Mouse (Mus musculus) 3T3-L1 (cell line): ENCODE measurements around the gene Actc1.

Experiments used
- DNase-seq: peaks from one replicate; pipeline ENCODE4 v3.0.0-alpha.2; 2015; ENCODE audit warnings: low read depth, low spot score

Gene Actc1

GRCm38 (mm10) chr2:114050150-114050549, 3.2 kb downstream of the Actc1 start:
- DNase-seq: no peak

- DNase-seq: no peak
Measured at GRCm38 (mm10) chr2:114049372-114049771, 4.0 kb downstream of the Actc1 start.

- DNase-seq: peak; percentile 34
Measured at GRCm38 (mm10) chr2:114047960-114048611, 5.3 kb downstream of the Actc1 start.

- no peak for DNase-seq
Measured at GRCm38 (mm10) chr2:114046151-114046664, 7.1 kb downstream of the Actc1 start.

- no peak for DNase-seq
Measured at GRCm38 (mm10) chr2:114037926-114038325, 15.4 kb downstream of the Actc1 start.

- no peak for DNase-seq
Measured at GRCm38 (mm10) chr2:114032259-114032658, 21.1 kb downstream of the Actc1 start.

- no peak for DNase-seq
Measured at GRCm38 (mm10) chr2:114023383-114023782, 30.0 kb downstream of the Actc1 start.

GRCm38 (mm10) chr2:114020210-114020563, 33.2 kb downstream of the Actc1 start:
- DNase-seq: no peak

GRCm38 (mm10) chr2:114019474-114020209, 33.7 kb downstream of the Actc1 start:
- DNase-seq: no peak

GRCm38 (mm10) chr2:114018136-114018535, 35.2 kb downstream of the Actc1 start:
- no peak for DNase-seq

GRCm38 (mm10) chr2:114014839-114015238, 38.5 kb downstream of the Actc1 start:
- no peak for DNase-seq

- DNase-seq: no peak
Measured at GRCm38 (mm10) chr2:114013846-114014245, 39.5 kb downstream of the Actc1 start.

- DNase-seq: no peak
Measured at GRCm38 (mm10) chr2:114013295-114013771, 40.0 kb downstream of the Actc1 start, which contains the start of gene Gjd2. Gene Gjd2 (minus strand): TSS chr2:114013619.

- DNase-seq: no peak
Measured at GRCm38 (mm10) chr2:114012749-114013211, 40.6 kb downstream of the Actc1 start.

GRCm38 (mm10) chr2:114011838-114012237, 41.5 kb downstream of the Actc1 start:
- peak; percentile 60 for DNase-seq

- DNase-seq: no peak
Measured at GRCm38 (mm10) chr2:114008321-114008720, 45.0 kb downstream of the Actc1 start.

- no peak for DNase-seq
Measured at GRCm38 (mm10) chr2:113997484-113997883, 55.9 kb downstream of the Actc1 start.
